Mouse (Mus musculus) gastrocnemius, postnatal 36 days (tissue): ENCODE measurements around the gene Gucd1. TPM values are rescaled to one million over a fixed set of nuclear protein-coding genes. Genes with fewer than 3 reads are reported as not detected.
"Not testable (repeated sequence)": the region's sequence is repeated elsewhere in the genome, so short reads cannot be mapped to it uniquely, and the experiment has no call there.

ENCODE experiments used
- DNase-seq, 2 experiments: peaks; one replicate each; pipeline ENCODE4 v3.0.0; 2022
- intact Hi-C: fragments of 180-260 bp; cut with DNase I; formaldehyde crosslinking; loops from one replicate; pipeline ENCODE4 v1.15.1; 2025
- total RNA-seq, 2 experiments: library from RNA; stranded (reverse); gene quantifications; 2 replicates each; pipeline ENCODE4 v1.2.3; 2021

Gucd1 gene
- total RNA-seq, 2 experiments from 2014 or later: 55.5 to 71.5 TPM

- intact Hi-C loops, DNase-seq: not testable (repeated sequence)
Measured at GRCm38 (mm10) chr10:75505928-75506327, 11.8 kb downstream of the Gucd1 start.

- no peak for DNase-seq
- intact Hi-C loops: no loop called here
Measured at GRCm38 (mm10) chr10:75505130-75505495, 12.7 kb downstream of the Gucd1 start.

- no peak for DNase-seq
- intact Hi-C loops: no loop called here
Measured at GRCm38 (mm10) chr10:75504234-75505129, 13.3 kb downstream of the Gucd1 start.

GRCm38 (mm10) chr10:75503692-75504091 is 14.1 kb downstream of the Gucd1 start:
- intact Hi-C loops: no loop called here
- DNase-seq: no peak

GRCm38 (mm10) chr10:75501641-75502040 is 16.1 kb downstream of the Gucd1 start:
- intact Hi-C loops: no loop called here
- DNase-seq: no peak

- intact Hi-C loops: no loop called here
- no peak for DNase-seq
Measured at GRCm38 (mm10) chr10:75500345-75500744, 17.4 kb downstream of the Gucd1 start.

- no peak for DNase-seq
- intact Hi-C loops: no loop called here
Measured at GRCm38 (mm10) chr10:75499791-75500190, 18.0 kb downstream of the Gucd1 start.

GRCm38 (mm10) chr10:75499214-75499613 is 18.6 kb downstream of the Gucd1 start:
- intact Hi-C loops, DNase-seq: not testable (repeated sequence)

GRCm38 (mm10) chr10:75495921-75496320 is 21.9 kb downstream of the Gucd1 start:
- intact Hi-C loops: no loop called here

GRCm38 (mm10) chr10:75495304-75495703 is 22.5 kb downstream of the Gucd1 start:
- no peak for DNase-seq
- intact Hi-C loops: no loop called here

More at GRCm38 (mm10) chr10:75495921-75496320, 21.9 kb downstream of the Gucd1 start:
- no peak for DNase-seq

- intact Hi-C loops: no loop called here
- no peak for DNase-seq
Measured at GRCm38 (mm10) chr10:75491936-75492262, 25.9 kb downstream of the Gucd1 start.

- intact Hi-C loops: no loop called here
- DNase-seq: no peak
Measured at GRCm38 (mm10) chr10:75491234-75491935, 26.4 kb downstream of the Gucd1 start.

GRCm38 (mm10) chr10:75490731-75491130 is 27.0 kb downstream of the Gucd1 start:
- DNase-seq: no peak
- intact Hi-C loops: no loop called here

- intact Hi-C loops: loop anchor here (5.0 kb wide), 1 partner anchor 307 kb away; no protein-coding TSS in a partner anchor
- no peak for DNase-seq
Measured at GRCm38 (mm10) chr10:75489522-75489921, 28.2 kb downstream of the Gucd1 start.

GRCm38 (mm10) chr10:75487131-75487530 is 30.6 kb downstream of the Gucd1 start:
- intact Hi-C loops: loop anchor here (2.0 to 5.0 kb wide), 3 partner anchors 50 to 305 kb away; partner anchors contain the start of gene Adora2a
- no peak for DNase-seq

- intact Hi-C loops: loop anchor here (2.0 to 5.0 kb wide), 3 partner anchors 50 to 304 kb away; partner anchors contain the start of gene Adora2a
- peak; percentile 59 to 71 for DNase-seq
Measured at GRCm38 (mm10) chr10:75486086-75486979, 31.4 kb downstream of the Gucd1 start.

GRCm38 (mm10) chr10:75484767-75485166 is 33.0 kb downstream of the Gucd1 start:
- DNase-seq: no peak
- intact Hi-C loops: loop anchor here (2.0 to 5.0 kb wide), 3 partner anchors 42 to 302 kb away; no protein-coding TSS in a partner anchor

- intact Hi-C loops: loop anchor here (2.0 to 5.0 kb wide), 2 partner anchors 41 to 202 kb away; no protein-coding TSS in a partner anchor
- no peak for DNase-seq
Measured at GRCm38 (mm10) chr10:75484066-75484465, 33.7 kb downstream of the Gucd1 start.

- no peak for DNase-seq
- intact Hi-C loops: loop anchor here (5.0 kb wide), 1 partner anchor 201 kb away; no protein-coding TSS in a partner anchor
Measured at GRCm38 (mm10) chr10:75482919-75483483, 34.8 kb downstream of the Gucd1 start.

- intact Hi-C loops: loop anchor here (5.0 kb wide), 1 partner anchor 200 kb away; no protein-coding TSS in a partner anchor
Measured at GRCm38 (mm10) chr10:75482271-75482670, 35.5 kb downstream of the Gucd1 start.

More at GRCm38 (mm10) chr10:75482271-75482670, 35.5 kb downstream of the Gucd1 start:
- no peak for DNase-seq
